Mouse (Mus musculus) right cerebral cortex, adult 18-20 months (tissue): Measurements from ENCODE around the gene Zswim8.
"Not testable (repeated sequence)": the region's sequence is repeated elsewhere in the genome, so short reads cannot be mapped to it uniquely, and the experiment has no call there.

Experiments
- DNase-seq: peaks from one replicate; pipeline ENCODE4 v3.0.0; 2022; ENCODE audit warnings: mixed read lengths

Zswim8 gene

DNA sequence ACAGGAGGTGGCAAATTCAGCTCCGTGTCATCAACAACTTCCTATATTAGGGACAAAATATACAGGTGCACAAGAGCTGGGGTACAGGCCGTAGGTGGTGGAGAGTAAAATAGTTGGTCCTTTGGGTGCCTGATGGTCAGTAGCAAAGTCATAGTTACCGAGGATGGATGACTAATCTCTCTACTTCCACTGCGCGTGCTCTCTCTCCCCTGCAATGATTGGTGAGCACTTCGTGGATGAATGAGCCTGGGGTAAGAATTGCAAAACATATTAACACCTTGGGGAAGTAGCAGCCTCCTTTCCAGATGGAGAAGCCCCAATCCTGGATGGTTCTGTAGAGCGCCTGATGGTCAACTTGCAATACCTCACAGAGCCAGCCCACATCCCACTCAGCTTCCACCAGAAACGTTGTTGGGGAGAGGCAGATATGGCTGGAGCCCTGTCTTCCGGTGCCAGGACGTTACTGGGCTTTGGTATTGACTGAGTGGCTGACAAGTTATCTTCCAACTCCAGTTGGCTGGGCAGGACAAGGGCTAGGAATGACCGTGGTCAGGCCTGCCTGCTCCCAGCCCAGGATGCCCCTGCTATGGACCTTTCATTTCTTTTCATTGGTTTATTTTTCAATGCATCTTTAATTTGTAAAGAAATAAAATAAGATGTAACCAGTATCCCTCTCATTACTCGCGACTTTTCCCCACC lies 13.0 kb upstream of the Zswim8 start:
- DNase-seq = no peak

DNA sequence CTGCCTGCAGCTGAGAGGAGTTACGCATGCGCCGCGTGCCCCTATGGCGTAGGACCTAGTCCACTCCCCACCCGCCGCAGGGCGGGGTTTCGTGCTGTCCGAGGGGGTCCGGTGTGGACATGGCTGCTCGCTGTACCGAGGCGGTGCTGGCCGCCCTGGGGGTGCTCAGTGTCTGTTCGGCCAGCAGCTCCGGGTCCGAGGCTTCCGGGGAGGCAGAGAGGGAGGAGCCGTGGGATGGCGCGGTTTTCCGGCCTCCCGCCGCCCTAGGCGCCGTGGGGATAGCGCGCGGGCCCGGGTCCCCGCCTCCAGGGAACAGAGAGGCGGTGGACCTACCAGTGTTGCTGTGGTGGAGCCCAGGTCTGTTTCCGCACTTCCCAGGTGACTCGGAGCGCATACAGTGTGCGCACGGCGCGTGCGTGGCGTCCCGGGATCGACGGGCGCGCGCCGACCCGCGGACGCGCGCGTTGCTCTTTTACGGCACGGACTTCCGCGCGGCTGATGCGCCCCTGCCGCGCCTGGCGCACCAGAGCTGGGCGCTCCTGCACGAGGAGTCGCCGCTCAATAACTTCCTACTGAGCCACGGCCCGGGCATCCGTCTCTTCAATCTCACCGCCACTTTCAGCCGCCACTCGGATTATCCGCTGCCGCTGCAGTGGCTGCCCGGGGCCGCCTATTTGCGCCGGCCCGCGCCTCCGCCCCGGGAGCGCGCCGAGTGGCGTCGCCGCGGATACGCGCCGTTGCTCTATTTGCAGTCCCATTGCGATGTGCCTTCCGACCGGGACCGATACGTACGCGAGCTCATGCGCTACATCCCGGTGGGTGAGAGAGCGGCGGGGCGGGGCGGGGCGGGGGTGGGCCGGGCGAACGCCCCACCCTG lies 12.2 kb upstream of the Zswim8 start, which contains the start of gene Fut11:
Gene Fut11, plus strand, starts transcription at position 85 of the 877 bp plus-strand sequence.
- peak; percentile 87 for DNase-seq

DNA sequence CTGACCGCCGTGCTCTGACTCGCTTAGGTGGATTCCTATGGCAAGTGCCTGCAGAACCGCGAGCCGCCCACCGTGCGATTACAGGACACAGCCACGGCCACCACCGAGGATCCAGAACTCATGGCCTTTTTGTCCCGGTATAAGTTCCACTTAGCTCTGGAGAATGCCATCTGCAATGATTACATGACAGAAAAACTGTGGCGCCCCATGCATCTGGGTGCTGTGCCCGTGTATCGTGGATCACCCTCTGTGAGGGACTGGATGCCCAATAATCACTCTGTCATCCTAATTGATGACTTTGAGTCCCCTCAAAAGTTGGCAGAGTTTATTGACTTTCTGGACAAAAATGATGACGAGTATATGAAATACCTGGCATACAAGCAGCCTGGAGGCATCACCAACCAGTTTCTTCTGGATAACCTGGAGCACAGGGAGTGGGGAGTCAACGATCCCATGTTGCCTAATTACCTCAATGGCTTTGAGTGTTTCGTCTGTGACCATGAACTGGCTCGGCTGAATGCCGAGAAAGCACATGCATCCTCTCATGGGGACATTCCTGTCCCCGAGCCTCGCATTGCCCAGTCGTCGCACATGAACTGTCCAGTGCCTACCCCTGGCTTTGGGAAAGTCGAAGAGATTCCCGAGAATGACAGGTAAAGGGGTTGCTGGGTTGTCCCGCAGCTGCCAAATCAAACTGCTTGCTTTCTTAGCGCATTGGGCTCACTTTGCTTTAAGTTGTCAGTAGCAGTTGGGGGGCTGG lies 11.4 kb upstream of the Zswim8 start:
- DNase-seq = no peak

DNA sequence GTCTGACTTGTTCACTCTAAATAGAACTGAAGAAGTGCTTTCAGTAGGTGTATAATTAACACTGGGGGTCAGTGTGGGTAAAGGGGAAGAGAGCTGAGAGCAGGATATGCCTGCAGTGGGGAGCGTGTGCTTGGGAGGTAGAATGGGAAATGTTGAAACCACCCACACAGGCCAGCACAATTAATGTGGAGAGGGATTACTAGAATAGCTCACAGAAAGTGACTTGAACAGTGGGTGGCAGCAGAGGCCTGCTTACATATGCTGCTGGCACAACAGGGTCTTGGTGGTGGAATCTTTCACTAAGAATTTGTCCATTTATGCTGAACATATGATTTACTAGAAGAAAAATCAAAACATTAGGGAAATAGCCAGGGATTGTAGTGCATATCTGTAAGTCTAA lies 10.4 kb upstream of the Zswim8 start:
- peak; percentile 77 for DNase-seq

DNA sequence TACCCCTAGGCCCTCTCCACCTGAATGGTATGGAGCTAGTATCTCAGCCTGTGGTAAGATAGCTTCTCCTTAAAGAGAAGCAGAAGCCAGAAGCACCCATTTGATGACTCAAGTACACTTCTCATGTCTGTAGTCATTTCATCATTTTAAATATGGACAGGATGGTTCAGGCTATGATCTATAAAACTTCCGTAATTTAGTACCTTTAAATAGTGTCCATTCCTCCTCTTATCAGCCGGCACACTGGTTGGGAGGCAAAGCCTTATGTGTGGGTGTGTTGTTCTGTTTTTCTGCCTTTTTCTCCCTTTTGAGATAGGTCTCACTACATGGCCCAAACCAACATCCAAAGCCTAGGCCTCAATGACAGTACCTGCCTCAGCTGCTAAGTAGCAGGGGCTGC lies 8.8 kb upstream of the Zswim8 start:
- DNase-seq = no peak

DNA sequence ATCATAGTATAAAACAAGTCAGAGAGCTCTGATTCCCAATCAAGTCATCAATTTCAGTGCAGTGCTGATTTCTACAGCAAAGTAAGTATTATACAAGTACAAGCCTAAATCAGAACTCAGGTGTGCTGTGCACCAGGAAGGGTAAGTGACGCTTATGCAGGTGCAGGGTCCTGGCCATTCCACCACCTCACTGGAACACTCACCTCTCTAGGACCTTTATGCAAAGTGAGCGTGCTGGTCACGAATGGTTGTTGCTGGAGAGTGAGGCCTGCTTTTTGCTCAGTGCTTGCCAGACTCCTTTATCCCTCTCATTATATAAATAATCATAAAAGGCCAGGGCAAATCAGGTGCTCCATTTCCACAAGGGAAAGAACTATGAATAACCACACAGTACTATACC lies 7.0 kb upstream of the Zswim8 start:
- no peak for DNase-seq

DNA sequence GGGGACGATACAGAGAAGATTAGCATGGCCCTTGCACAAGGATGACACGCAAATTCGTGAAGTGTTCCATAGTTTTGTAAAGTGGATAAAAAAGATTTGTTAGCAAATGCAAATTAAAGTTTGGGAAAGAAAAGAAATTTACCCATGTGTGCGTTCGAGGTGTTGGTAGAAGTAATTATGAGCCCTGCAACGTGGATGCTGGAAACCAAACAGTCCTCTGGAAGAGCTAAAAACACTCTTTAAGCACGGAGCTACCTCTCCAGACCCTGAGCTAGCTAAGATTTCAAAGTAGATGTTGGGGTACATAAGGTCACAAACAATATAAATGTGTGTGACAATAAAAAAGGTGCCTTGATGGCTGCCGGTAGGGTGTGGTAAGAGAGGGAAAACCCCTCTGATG lies 5.8 kb upstream of the Zswim8 start:
- DNase-seq = no peak

DNA sequence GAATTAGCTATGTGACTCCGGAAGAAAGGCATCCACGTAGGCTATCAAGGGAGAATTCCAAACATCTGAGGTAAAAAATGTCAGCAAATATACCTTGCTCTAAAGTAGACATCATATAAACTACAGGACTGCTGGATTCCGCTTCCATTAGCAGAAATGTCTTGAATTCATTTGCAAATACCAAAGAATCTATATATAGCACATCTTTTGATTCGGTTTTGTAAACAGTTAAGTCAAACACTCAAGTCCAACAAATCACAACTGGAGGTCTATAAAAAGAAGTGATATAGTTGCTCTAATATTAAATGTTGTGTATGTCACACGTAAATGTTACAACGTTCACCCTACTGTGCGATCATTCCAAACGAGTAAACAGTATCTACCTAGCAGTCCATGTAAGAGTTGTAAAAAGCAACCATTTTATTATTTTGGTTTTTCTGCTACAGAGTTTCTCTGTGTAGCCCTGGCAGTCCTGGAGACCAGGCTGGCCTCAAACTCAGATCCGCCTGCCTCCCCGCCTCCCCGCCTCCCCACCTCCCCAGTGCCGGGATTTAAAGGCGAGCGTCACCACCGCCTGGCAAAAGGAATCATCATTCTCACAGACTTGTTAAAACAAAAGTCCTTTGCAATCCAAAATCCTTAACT lies 5.1 kb upstream of the Zswim8 start:
- no peak for DNase-seq

DNA sequence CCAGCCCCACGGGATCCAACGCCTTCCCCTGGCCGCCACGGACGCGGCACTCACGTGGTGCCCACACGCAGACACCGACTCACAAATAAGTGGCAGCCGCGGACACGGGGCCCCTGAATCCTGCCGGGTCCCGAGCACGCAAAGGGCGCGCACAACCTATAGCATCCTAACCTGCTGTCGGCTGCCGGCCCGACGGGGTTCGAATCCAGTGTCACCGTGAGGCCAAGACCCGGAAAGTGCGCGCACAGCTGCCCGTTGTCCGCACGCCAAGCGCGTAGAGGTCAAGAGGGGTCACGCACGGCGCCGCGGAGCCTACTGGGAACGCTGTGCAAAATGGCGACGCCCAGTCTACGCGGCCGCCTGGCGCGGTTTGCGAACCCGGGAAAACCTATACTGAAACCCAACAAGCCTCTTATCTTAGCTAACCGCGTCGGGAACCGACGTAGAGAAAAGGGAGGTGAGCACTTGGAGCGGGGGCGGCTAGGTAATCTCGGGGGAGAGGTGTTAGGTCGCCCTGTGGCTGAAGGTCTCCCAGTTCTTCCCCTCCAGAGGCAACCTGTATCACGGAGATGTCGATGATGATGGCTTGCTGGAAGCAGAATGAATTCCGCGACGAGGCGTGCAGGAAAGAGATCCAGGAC lies 4.5 kb upstream of the Zswim8 start, which contains the start of gene Chchd1:
Gene Chchd1, plus strand, starts transcription at position 266 of the 641 bp plus-strand sequence.
- peak; percentile 90 for DNase-seq

DNA sequence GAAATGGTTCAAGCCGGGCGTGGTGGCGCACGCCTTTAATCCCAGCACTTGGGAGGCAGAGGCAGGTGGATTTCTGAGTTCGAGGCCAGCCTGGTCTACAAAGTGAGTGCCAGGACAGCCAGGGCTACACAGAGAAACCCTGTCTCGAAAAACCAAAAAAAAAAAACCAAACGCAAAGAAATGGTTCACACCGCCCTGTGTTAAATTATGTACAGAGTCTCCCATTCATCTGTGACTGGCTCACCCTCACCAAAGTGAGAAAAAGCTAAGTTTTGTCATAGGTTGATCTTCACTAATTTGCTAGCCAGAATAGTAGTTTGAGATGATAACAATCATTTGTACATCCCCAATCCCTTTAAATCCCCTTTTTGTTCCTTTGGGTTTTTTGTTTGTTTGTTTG lies 3.9 kb upstream of the Zswim8 start:
- not testable (repeated sequence) for DNase-seq

DNA sequence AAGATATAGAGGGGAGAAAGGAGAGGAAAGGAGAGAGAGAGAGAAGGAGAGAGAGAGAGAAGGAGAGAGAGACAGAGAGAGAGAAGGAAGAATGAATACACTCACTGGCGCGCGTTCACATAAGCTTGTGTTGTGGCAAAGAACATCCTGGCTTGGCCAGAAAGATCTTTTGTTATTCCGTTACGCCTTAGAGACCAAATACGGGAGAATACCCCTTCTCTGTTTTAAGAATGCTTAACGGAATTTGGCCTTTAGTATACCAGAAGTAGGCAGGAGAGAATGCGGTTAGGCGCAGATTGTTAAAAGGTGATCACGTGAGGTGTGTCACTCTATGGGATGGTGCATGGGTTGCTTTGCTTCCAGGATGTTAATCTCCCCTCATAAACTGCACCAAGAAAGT lies 887 bp downstream of the Zswim8 start:
- DNase-seq = no peak

DNA sequence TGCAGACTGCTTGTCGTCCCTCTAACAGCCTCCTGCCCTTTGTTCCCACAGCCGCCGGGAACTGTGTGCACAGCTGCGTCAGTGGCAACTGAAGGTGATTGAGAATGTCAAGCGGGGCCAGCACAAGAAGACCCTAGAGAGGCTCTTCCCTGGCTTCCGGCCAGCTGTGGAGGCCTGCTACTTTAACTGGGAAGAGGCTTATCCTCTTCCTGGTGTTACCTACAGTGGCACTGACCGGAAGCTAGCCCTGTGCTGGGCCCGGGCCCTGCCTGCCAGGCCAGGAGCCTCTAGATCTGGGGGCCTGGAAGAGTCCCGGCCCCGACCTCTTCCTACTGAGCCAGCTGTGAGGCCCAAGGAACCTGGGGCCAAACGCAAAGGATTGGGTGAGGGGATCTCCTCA lies 6.5 kb downstream of the Zswim8 start:
- DNase-seq = no peak

DNA sequence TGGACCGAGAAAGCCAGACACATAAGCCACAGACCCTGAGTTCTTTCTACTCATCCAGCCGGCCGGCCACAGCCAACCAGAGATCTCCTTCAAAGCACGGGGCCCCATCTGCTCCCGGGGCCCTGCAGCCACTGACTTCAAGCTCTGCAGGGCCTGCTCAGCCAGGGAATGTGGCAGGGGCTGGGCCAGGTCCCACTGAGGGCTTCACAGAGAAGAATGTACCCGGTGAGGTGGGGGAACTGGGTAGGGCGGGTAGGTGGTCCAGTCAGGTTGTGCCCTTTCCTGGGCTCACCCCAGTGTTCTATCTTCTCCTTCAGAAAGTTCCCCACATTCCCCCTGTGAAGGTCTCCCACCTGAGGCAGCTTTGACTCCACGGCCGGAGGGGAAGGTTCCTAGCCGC lies 11.1 kb downstream of the Zswim8 start:
- DNase-seq = no peak

DNA sequence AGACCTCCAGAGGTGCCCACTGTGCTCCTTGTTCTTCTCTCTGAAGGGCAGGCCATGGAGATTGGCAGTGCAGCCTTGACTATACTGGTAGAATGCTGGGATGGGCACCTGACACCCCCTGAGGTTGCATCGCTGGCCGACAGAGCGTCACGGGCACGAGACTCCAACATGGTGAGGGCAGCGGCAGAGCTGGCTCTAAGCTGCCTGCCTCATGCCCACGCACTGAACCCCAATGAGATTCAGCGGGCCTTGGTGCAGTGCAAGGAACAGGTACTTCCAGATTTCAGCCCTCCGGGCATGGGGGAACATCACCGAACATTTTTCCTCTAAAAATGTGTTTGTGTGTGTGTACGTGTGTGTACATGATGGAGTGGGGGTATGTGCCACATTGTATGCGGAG lies 12.4 kb downstream of the Zswim8 start:
- DNase-seq = no peak

DNA sequence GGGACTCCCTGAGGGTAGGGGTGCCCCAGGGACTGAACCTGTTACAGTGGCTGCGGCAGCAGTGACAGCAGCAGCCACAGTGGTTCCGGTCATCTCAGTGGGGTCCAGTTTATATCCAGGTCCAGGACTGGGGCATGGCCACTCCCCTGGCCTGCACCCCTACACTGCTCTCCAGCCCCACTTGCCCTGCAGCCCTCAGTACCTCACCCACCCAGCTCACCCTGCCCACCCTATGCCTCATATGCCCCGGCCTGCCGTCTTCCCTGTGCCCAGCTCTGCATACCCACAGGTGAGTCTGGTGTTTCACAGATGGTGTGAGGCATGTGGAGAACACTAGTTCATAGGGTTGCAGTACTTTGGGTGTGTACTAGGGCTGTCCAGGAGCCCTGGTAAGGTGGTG lies 14.0 kb downstream of the Zswim8 start:
- DNase-seq = no peak

DNA sequence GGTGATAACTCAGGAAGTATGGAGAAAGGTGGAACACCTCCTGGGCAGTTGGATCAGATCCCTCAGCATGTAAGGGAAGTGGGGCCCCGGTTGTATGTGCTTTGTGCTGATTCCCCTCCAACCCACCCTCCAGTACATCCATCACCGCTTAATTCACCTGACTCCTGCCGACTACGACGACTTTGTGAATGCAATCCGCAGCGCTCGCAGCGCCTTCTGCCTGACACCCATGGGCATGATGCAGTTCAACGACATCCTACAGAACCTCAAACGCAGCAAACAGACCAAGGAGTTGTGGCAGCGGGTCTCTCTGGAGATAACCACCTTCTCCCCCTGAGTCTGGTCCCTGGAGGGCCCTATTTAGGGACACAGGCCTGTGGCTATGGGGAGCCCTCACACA lies 15.7 kb downstream of the Zswim8 start:
- no peak for DNase-seq

DNA sequence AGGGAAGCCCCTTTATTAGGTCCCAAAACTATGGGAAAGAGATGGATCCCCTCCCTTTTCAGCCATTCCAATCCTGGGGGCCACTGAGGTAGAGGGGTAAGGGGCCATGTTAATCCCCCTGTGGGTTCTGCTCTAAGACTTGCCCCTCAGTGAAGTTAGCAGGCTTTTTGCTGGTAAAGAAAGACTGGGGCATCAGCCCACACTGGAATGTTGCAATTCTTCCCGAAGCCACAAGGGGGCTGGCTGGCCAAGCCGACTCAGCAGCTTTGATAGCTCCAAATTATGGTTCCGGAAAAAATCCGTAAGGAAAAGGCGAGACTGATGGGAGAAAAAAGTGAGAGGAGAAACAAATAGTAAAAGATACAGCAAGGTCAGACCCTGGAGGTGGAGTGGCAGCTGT lies 16.7 kb downstream of the Zswim8 start:
- DNase-seq = peak; percentile 67

DNA sequence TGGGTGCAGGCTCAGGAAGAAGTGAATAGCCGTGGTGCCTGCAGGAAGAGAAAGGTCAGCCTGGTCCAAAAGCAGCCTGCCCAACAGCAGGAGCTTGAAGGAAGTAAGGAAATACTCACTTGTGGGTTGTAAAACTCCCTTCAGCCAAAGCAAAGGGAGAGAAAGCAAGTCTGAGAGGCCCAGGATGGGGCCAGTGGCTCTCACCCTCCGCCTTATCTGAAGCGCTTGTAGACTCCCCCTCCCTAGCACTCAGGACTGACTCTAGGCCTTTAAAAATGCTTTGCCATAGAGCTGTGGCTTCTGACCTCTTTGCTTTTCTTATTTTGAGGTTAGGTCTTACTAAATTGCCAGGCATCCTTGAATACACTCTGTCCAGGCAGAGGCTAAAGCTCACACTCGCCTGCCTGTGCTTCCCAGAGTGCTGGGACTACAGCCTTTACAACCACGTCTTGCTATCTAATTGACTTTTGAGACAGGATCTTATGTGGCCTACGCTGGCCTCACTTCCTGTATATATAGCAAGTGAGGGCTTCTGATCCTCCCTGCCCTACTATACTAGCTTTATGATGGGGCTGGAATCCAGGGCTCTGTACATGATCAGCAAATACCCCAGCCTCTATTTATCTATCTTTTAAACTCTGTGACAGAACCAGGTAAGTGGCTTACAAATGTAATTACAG lies 18.4 kb downstream of the Zswim8 start:
- no peak for DNase-seq

DNA sequence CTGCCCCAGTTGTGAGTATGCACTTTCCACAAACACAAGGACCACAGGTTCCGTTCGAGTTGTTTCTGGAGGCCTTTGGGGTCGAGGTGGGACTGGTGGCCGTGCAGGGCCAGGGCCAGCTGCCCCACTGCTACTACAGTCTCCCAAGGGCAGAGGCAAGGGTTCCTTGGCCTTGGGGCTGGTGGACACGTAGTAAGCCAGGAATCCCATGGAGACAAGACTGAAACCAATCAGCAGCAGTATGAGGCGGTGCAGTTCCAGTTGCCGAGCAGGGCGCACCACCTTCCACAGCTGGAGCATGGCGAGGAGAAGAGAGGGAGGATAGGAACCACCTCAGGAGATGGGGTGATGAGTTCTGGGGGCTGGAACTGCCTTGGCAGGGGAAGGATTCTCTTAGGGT lies 22.5 kb downstream of the Zswim8 start:
- DNase-seq = no peak

DNA sequence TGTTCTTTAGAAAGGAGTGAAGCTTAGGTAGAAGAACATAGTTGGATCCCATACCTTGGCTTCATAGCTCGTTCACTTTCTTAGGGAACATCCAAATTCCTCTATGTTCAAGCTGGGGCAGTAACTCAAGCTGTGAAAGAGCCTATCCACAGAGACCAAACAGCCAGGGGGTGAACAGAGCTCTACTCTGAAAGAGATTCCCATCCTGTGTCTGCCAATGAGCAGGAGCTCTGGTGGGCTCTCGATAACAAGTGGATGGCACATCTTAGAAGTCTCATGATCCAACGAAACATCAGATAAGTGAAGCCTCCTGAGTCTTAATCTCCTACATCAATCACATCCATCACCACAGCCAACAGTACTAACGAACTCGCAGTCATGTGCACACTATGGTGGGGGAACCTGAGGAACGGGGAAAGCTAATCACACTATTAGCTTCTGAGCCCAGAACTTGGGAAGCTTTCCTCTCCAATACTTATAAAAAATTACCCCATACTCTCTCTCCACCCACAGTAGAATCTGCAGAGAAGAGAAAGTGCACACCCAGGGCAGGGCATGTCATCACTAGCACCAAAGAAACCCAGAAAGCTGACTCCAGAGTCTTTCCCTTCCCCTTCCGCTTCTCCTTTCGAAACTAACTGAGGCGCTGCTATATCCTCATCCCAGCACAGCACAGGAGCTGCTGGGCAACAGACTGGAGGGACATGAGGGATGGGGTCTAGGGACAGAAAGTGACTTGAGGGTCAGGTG lies 23.7 kb downstream of the Zswim8 start:
- DNase-seq = no peak
